Mouse (Mus musculus): ENCODE measurements around the gene Pxdn. TPM values are rescaled to one million over a fixed set of nuclear protein-coding genes. Genes with fewer than 3 reads are reported as not detected.
A peak's percentile ranks its signal among the peaks of the same experiment; 100 is the strongest.

The Pxdn gene
- total and polyA plus RNA-seq, 2 experiments from 2014 or later = 18.9 to 81.9 TPM

GRCm38 (mm10) chr12:29972533-29972932 is 35.1 kb downstream of the Pxdn start:
- Histone ChIP-seq H3K36me3 (ENCODE audit: insufficient read depth, low read length) (peaks cover 19% of the 10 kb centered on the region), H3K9me3 (ENCODE audit: low read length) (no peaks in the 10 kb centered on the region), H3K9ac (replicated peaks; ENCODE audit: low read length, poor library complexity, severe bottlenecking) (no peak overlapping the region), H3K4me1 (ENCODE audit: insufficient read depth, low read length) (no peaks in the 10 kb centered on the region), H3K4me3 (ENCODE audit: low read depth, low read length) (no peak overlapping the region), H3K4me2 (ENCODE audit: low read depth, low read length, poor library complexity, severe bottlenecking) (no peak overlapping the region), H3K27ac (ENCODE audit: low read depth, low read length) (no peak overlapping the region), H3K27me3 (ENCODE audit: insufficient read depth, low read length) (no peaks in the 10 kb centered on the region)
- ATAC-seq (ENCODE audit: low FRiP score) = no peak
- no peak for DNase-seq (ENCODE audit: low spot score)
- 88% methylated on average over 6 of the region's 6 CpGs for WGBS
- no peak for TF ChIP-seq CTCF (IDR thresholded peaks at IDR 0.05)

- Histone ChIP-seq H3K9me3 (ENCODE audit: low read length) (no peaks in the 10 kb centered on the region), H3K36me3 (ENCODE audit: insufficient read depth, low read length) (peaks cover 54% of the 10 kb centered on the region), H3K4me3 (ENCODE audit: low read depth, low read length) (no peak overlapping the region), H3K4me2 (ENCODE audit: low read depth, low read length, poor library complexity, severe bottlenecking) (no peak overlapping the region), H3K4me1 (ENCODE audit: insufficient read depth, low read length) (no peaks in the 10 kb centered on the region), H3K27ac (ENCODE audit: low read depth, low read length) (no peak overlapping the region), H3K27me3 (ENCODE audit: insufficient read depth, low read length) (no peaks in the 10 kb centered on the region), H3K9ac (replicated peaks; ENCODE audit: low read length, poor library complexity, severe bottlenecking) (no peak overlapping the region)
- no peak for ATAC-seq (ENCODE audit: low FRiP score)
- no peak for TF ChIP-seq CTCF (IDR thresholded peaks at IDR 0.05)
- no peak for DNase-seq (ENCODE audit: low spot score)
- WGBS = 92% methylated on average over 8 of the region's 8 CpGs
Observed at GRCm38 (mm10) chr12:29980076-29980475, 42.7 kb downstream of the Pxdn start.

GRCm38 (mm10) chr12:29981722-29982293 is 44.4 kb downstream of the Pxdn start:
- H3K9me3 ChIP-seq (ENCODE audit: low read length) = no peaks in the 10 kb centered on the region
- DNase-seq (ENCODE audit: low spot score) = no peak
- peaks cover 62% of the 10 kb centered on the region for H3K36me3 ChIP-seq (ENCODE audit: insufficient read depth, low read length)
- no peaks in the 10 kb centered on the region for H3K4me1 ChIP-seq (ENCODE audit: insufficient read depth, low read length)
- 94% methylated on average over 7 of the region's 7 CpGs for WGBS
- TF ChIP-seq CTCF (IDR thresholded peaks at IDR 0.05) = no peak
- H3K4me3 ChIP-seq (ENCODE audit: low read depth, low read length) = no peak overlapping the region
- H3K27me3 ChIP-seq (ENCODE audit: insufficient read depth, low read length) = no peaks in the 10 kb centered on the region
- H3K4me2 ChIP-seq (ENCODE audit: low read depth, low read length, poor library complexity, severe bottlenecking) = no peak overlapping the region
- H3K9ac ChIP-seq (replicated peaks; ENCODE audit: low read length, poor library complexity, severe bottlenecking) = no peak overlapping the region
- H3K27ac ChIP-seq (ENCODE audit: low read depth, low read length) = no peak overlapping the region
- no peak for ATAC-seq (ENCODE audit: low FRiP score)

GRCm38 (mm10) chr12:29983190-29983589 is 45.8 kb downstream of the Pxdn start:
- ATAC-seq (ENCODE audit: low FRiP score) (no peak), DNase-seq (ENCODE audit: low spot score) (no peak)
- Histone ChIP-seq H3K27ac (ENCODE audit: low read depth, low read length) (no peak overlapping the region), H3K4me2 (ENCODE audit: low read depth, low read length, poor library complexity, severe bottlenecking) (no peak overlapping the region), H3K27me3 (ENCODE audit: insufficient read depth, low read length) (no peaks in the 10 kb centered on the region), H3K9ac (replicated peaks; ENCODE audit: low read length, poor library complexity, severe bottlenecking) (no peak overlapping the region), H3K4me1 (ENCODE audit: insufficient read depth, low read length) (no peaks in the 10 kb centered on the region), H3K4me3 (ENCODE audit: low read depth, low read length) (no peak overlapping the region), H3K36me3 (ENCODE audit: insufficient read depth, low read length) (peaks cover 64% of the 10 kb centered on the region), H3K9me3 (ENCODE audit: low read length) (no peaks in the 10 kb centered on the region)
- no peak for TF ChIP-seq CTCF (IDR thresholded peaks at IDR 0.05)
- 95% methylated on average over 9 of the region's 9 CpGs for WGBS

GRCm38 (mm10) chr12:29985126-29985525 is 47.7 kb downstream of the Pxdn start:
- no peak overlapping the region for H3K4me2 ChIP-seq (ENCODE audit: low read depth, low read length, poor library complexity, severe bottlenecking)
- H3K27ac ChIP-seq (ENCODE audit: low read depth, low read length) = no peak overlapping the region
- ATAC-seq (ENCODE audit: low FRiP score) = no peak
- WGBS = 91% methylated on average over 6 of the region's 6 CpGs
- H3K36me3 ChIP-seq (ENCODE audit: insufficient read depth, low read length) = peaks cover 66% of the 10 kb centered on the region
- no peak overlapping the region for H3K9ac ChIP-seq (replicated peaks; ENCODE audit: low read length, poor library complexity, severe bottlenecking)
- no peak for TF ChIP-seq CTCF (IDR thresholded peaks at IDR 0.05)
- no peak overlapping the region for H3K4me3 ChIP-seq (ENCODE audit: low read depth, low read length)
- H3K4me1 ChIP-seq (ENCODE audit: insufficient read depth, low read length) = no peaks in the 10 kb centered on the region
- peak; percentile 24 for DNase-seq (ENCODE audit: low spot score)
- H3K27me3 ChIP-seq (ENCODE audit: insufficient read depth, low read length) = no peaks in the 10 kb centered on the region
- H3K9me3 ChIP-seq (ENCODE audit: low read length) = no peaks in the 10 kb centered on the region

GRCm38 (mm10) chr12:29986241-29986640 is 48.8 kb downstream of the Pxdn start:
- peaks cover 71% of the 10 kb centered on the region for H3K36me3 ChIP-seq (ENCODE audit: insufficient read depth, low read length)

More at GRCm38 (mm10) chr12:29986241-29986640, 48.8 kb downstream of the Pxdn start:
- no peaks in the 10 kb centered on the region for H3K27me3 ChIP-seq (ENCODE audit: insufficient read depth, low read length)
- TF ChIP-seq CTCF (IDR thresholded peaks at IDR 0.05) = no peak
- WGBS = 92% methylated on average over 10 of the region's 10 CpGs
- DNase-seq (ENCODE audit: low spot score) = no peak
- no peak overlapping the region for H3K4me3 ChIP-seq (ENCODE audit: low read depth, low read length)
- ATAC-seq (ENCODE audit: low FRiP score) = no peak
- H3K9me3 ChIP-seq (ENCODE audit: low read length) = no peaks in the 10 kb centered on the region
- H3K27ac ChIP-seq (ENCODE audit: low read depth, low read length) = no peak overlapping the region
- H3K4me1 ChIP-seq (ENCODE audit: insufficient read depth, low read length) = no peaks in the 10 kb centered on the region
- H3K9ac ChIP-seq (replicated peaks; ENCODE audit: low read length, poor library complexity, severe bottlenecking) = no peak overlapping the region
- no peak overlapping the region for H3K4me2 ChIP-seq (ENCODE audit: low read depth, low read length, poor library complexity, severe bottlenecking)

All from midbrain, postnatal 0 days (tissue).